Mouse (Mus musculus) retina, postnatal 1 day (tissue): ENCODE data around the gene Pigu.

Experiments
- DNase-seq: peaks from one replicate; pipeline ENCODE4 v3.0.0-alpha.2; 2012

The Pigu gene

DNA sequence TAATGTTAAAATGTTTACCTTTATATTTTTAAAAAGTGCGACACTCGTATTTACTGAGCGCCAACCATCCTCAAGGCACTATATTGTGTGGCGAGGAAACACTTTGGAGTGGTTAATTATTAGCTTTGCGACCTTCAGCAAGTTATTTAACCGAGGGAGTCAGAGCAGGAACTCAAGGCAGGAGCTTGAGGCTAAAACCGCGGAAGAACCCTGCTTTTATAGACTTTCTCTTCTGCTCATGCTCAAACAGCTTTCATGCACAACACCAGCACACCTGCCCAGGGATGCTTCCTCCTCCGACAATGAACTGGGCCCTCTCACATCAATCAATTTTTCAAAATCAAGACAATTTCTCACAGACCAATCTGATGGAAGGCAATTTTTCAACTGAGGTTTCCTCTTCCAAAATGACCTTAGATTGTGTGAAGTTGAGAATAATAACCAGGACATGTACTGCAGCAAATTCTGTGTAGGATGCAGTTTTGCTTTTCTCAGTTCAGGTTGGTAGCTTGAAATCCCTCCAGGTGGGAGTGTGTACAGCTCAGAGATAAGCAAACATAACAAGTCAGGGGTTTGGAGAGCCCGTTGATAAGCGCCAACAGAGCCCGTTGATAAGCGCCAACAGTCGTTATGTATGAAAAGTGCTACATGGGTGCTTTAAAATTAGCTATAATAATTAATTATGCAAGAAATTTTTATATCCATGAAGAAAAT, 613 bp upstream of the Pigu start:
- no peak for DNase-seq

GRCm38 (mm10) chr2:155354402-155354801, 2.8 kb downstream of the Pigu start:
- no peak for DNase-seq

DNA sequence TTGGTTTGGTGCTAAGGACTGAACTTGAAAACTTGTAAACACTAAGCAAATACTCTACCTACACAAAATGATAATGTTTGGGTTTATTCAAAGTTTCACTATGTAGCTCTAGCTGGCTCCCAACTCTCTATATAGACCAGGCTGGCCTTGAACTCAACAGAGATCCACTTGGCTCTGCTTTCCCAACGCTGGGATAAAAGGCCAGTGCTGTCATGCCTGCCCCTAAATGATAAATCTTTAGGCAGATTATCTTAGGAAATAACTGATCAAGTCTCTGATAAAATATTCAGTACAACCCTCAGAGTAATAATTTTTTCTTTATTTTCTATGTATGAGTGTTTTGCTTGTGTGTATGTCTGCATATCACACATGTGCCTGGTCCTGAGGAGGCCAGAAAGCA, 10.6 kb downstream of the Pigu start:
- no peak for DNase-seq

- no peak for DNase-seq
Measured at GRCm38 (mm10) chr2:155340166-155340565, 17.1 kb downstream of the Pigu start.

- DNase-seq = no peak
Measured at GRCm38 (mm10) chr2:155336254-155336653, 21.0 kb downstream of the Pigu start.

DNA sequence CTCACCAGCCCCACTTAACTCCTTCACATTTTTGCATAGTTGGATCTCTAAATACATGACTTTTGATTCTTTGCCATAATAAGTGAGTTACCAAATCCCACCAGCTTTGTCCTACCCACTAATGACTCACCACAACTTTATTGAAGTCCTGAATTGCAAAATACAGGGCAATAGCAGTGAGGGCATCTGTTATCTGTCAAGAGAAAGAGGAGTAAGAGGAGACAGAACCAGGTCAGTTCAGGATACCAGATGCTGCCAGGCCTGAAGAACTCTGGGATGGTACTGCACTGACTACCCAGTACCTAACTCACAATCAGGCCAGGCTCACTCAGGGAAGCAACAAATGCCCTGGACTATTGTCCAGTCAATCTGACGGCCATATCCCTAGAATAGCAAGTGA, 22.0 kb downstream of the Pigu start:
- DNase-seq = no peak

DNA sequence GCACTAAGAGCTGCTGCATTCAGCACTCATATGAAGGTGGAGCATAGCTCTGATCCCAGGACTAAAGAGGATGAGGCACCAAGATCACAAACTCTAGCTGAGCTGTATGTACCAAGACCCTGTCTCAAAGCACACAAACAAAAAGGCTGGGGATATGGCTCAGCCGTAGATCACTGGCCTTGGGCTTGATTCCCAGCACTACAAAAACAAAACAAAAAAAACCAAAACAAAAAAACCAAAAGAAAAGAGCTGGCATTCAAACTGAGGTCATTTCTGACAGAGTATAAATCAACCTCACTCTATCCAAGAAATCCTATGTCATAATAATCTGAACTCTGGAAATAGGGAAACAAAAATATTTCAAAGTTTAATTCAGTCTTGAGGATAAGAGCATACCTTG, 23.8 kb downstream of the Pigu start:
- no peak for DNase-seq

- no peak for DNase-seq
Measured at GRCm38 (mm10) chr2:155331351-155331750, 25.9 kb downstream of the Pigu start.

DNA sequence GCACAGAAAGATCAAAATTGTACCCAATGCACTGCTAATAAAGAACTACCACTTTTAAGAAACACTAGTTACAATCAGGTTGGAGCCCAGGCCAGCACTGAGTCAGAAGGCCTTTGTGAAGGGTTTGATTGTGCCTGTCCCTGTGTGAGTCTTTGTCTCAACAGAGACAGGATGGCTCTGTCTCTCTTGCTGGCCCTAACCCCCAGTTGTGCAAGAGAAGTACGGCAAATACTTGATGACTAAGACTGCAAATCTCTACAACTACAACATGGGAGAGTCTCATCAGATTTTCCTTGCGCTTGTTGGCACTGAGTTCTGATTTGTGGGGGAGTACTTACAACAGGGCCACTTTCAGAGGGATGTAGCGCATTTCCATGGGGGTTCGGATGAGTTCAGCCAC, 26.4 kb downstream of the Pigu start:
- no peak for DNase-seq

GRCm38 (mm10) chr2:155329707-155330106, 27.5 kb downstream of the Pigu start:
- DNase-seq = no peak

GRCm38 (mm10) chr2:155328906-155329305, 28.3 kb downstream of the Pigu start:
- DNase-seq = no peak

DNA sequence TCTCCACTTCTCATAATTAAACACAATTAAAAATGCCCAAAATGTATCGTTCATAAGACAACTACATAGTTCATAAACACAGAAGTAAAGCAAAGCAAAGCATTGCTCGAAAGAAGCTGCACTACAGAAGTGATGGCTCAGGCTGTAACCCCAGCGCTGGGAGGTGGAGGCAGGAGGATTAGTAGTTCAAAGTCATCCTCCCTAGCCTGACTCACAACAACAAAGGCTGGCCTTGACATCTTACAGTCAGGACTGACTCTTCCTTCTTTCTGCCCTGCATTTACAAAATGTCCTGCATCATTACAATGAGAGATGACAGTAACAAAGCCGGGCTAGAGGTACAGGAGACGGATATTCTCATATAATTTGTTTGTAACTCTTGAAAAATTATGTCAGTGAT, 29.3 kb downstream of the Pigu start:
- no peak for DNase-seq

- DNase-seq = no peak
Measured at GRCm38 (mm10) chr2:155326001-155326400, 31.2 kb downstream of the Pigu start.

- DNase-seq = no peak
Measured at GRCm38 (mm10) chr2:155320596-155320995, 36.6 kb downstream of the Pigu start.

DNA sequence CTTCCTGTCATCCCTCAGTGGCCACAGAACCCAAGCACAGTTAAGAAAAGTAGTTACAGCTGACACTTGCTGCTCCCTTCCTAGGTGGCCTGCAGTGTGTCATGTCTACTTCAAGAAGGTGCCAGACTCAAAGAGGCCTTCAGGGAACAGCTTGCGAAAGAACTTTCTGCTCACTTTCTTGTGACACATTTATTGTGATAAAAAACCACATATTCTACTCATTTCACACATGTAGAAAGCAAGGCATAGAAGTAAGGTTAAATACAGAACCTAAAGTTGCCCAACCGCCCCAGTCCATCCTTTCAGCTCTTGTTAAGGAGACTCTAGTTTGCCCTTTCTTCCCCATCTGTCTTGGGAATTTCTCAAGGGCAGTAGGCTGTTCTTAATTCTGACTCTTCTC, 38.6 kb downstream of the Pigu start:
- DNase-seq = no peak

DNA sequence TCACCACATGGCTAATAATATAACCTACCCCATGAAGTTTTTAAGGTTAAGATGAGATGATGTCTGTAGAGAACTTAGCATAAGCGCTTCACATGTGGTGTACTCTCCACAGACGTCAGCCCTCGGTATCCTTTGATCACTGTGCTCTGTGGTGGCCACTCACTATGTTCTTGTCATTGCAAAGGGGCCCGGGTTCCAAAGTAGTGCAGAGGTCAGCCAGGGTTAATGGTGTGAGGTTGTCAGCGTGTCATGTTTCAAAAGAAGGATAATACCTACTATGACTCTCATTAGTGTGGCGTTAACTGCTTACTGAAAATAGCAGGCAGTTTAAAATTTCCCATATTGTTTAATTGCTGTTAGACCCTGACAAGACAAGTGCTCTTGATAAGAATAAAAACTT, 43.6 kb downstream of the Pigu start:
- no peak for DNase-seq

- DNase-seq = peak; percentile 84
Measured at GRCm38 (mm10) chr2:155308936-155309592, 48.2 kb downstream of the Pigu start.

DNA sequence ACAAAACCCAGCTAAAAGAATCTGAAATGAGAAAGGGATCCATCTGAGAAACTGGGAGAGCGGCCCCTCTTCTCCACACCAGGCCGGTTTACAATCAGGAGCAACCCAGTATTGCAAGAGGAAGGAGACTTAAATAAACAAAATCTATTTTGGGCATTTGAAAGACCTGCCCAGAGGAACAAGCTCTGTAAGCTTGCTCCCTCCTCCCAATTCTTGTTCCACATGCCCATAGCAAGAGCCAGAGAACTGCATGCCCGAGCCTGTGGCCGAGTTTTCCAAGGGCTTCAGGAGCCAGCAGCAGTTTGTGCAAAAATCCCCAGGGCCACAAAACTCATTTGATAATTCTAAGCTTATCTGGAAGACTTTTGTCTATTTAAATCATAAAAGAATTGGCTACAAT, 57.7 kb downstream of the Pigu start:
- no peak for DNase-seq

GRCm38 (mm10) chr2:155295453-155295852, 61.8 kb downstream of the Pigu start:
- DNase-seq = no peak

DNA sequence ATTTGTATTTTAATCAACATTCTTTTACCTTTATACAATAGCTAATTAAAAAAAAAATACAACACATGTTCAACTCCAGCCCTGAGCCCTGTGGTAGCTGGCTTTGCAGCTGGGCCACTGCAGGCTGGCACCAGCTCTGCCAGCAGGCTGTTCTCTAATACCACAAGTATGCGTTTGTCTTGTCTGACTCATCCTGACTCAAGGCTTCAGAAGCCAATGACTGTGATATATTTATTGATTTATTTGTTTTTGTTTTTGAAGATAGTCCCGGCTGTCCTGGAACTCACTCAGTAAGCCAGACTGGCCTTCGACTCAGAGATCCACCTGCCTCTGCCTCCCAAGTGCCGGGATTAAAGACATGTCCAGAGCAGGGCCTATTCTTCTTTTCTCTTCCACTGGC, 63.3 kb downstream of the Pigu start:
- no peak for DNase-seq

DNA sequence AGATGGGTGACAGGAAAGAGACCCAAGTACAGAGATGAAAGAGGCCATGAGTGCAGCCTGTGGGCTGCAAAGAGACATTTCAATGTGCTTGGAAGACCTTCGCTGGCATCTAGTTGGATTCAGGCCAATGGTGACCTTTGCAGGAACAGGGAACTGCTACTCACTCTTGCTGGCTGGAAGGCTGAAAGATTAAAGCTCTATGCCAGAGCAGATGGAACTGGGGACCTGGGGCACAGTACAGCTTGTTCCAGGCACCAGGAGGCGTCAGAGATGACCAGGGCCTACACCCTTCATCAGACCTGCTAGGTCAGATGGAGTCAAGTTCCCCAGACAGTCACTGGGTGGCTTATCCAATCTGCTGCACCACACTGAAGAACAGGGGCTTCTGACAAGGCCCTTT, 63.8 kb downstream of the Pigu start:
- no peak for DNase-seq

DNA sequence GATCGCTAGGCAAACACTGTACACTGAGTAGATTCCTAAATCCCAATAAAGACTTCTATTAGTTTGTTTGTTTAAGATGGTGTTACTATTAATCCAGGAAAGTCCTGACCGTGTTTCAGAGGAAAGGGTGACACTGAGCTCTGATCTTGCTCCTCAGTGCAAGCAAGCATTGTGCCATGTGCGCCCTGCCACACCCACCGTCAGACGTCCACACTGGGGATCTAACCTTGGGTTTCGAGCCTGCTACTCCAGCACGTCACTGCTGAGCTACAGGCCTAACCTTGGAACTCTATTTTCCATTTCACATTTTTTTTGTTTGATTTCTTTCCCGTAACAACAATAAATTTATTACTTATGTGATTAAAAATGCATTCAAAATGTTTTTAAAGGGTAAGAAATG, 67.2 kb downstream of the Pigu start:
- DNase-seq = no peak

GRCm38 (mm10) chr2:155287456-155288250, 69.6 kb downstream of the Pigu start:
- DNase-seq = no peak

DNA sequence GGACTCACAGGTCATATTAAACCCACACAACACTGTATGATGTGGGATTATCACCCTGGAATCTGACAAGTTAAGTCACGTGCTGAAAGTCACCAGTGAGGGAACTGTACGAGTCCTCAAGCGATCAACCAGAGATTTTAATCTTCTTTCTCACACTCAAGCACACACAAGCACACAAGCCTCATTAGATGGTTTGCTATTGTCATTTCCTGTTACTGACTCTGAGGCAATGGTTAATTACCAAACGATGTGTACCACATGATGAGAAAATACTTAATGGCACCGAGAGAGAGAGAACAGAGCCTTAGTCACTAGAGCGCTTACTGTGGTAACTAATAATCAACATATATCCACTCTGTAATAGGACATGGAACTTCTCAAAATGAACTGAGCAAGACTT, 71.5 kb downstream of the Pigu start:
- DNase-seq = no peak
